Mouse (Mus musculus) liver, embryonic 11.5 days (tissue): ENCODE data around the gene Mdga1. TPM values are rescaled to one million over a fixed set of nuclear protein-coding genes. Genes with fewer than 3 reads are reported as not detected.

ENCODE experiments used
- ATAC-seq: fragments of 200-750 bp; cut with Nextera tagmentation; replicated peaks from 2 replicates; pipeline ENCODE4 v1.8.0; 2017; ENCODE audit warnings: moderate number of reproducible peaks, mild to moderate bottlenecking, moderate TSS enrichment, moderate library complexity; ENCODE audit not compliant: low FRiP score
- DNase-seq: peaks from one replicate; pipeline ENCODE4 v3.0.0-alpha.2; 2017; ENCODE audit warnings: low spot score
- H3K27ac ChIP-seq: fragments of 300-500 bp; sonication (generic); 2 replicates; pipeline ENCODE4 v1.5.1; 2014; ENCODE audit warnings: mild to moderate bottlenecking, low read depth, low read length, control low read depth
- H3K27me3 ChIP-seq: fragments of 300-500 bp; sonication (generic); replicated peaks from 2 replicates; pipeline ENCODE4 v1.6.1; 2014; ENCODE audit warnings: low read length, mixed read lengths; ENCODE audit not compliant: control insufficient read depth, insufficient read depth
- H3K36me3 ChIP-seq: fragments of 300-500 bp; sonication (generic); 2 replicates; pipeline ENCODE4 v1.6.1; 2014; ENCODE audit warnings: mild to moderate bottlenecking, low read length, moderate library complexity, mixed read lengths; ENCODE audit not compliant: control insufficient read depth, insufficient read depth
- H3K4me1 ChIP-seq: fragments of 300-500 bp; sonication (generic); replicated peaks from 2 replicates; pipeline ENCODE4 v1.6.1; 2014; ENCODE audit warnings: low read length, mixed read lengths; ENCODE audit not compliant: control insufficient read depth, insufficient read depth
- H3K4me2 ChIP-seq: fragments of 300-500 bp; sonication (generic); 2 replicates; pipeline ENCODE4 v1.6.1; 2014; ENCODE audit warnings: mild to moderate bottlenecking, control low read depth, moderate library complexity
- H3K4me3 ChIP-seq: fragments of 300-500 bp; sonication (generic); 2 replicates; pipeline ENCODE4 v1.5.1; 2014; ENCODE audit warnings: low read depth, low read length, control low read depth
- H3K9ac ChIP-seq: fragments of 300-500 bp; sonication (generic); 2 replicates; pipeline ENCODE4 v1.6.1; 2014; ENCODE audit warnings: low read depth, low read length, control low read depth
- H3K9me3 ChIP-seq: fragments of 300-500 bp; sonication (generic); 2 replicates; pipeline ENCODE4 v1.6.1; 2016; ENCODE audit warnings: low read length, inconsistent platforms, mixed read lengths; ENCODE audit not compliant: control insufficient read depth
- WGBS: fragments of 180-500 bp; shearing (Covaris S2); extraction: QIAGEN DNeasy Blood & Tissue Kit; methylation state at CpG from one replicate; pipeline ENCODE4 v1.1.7; 2014; 5-methylcytosine and 5-hydroxymethylcytosine counted together
- polyA plus RNA-seq: library from polyadenylated mRNA; unstranded; fragments of >200 nt; fragmentation: Nextera tagmentation; extraction: Ambion mirVana; gene quantifications from 2 replicates; pipeline ENCODE4 v1.2.1, GENCODE M21; 2014

Gene Mdga1
- polyA plus RNA-seq, 1 experiment from 2014 or later = 1.7 TPM

DNA sequence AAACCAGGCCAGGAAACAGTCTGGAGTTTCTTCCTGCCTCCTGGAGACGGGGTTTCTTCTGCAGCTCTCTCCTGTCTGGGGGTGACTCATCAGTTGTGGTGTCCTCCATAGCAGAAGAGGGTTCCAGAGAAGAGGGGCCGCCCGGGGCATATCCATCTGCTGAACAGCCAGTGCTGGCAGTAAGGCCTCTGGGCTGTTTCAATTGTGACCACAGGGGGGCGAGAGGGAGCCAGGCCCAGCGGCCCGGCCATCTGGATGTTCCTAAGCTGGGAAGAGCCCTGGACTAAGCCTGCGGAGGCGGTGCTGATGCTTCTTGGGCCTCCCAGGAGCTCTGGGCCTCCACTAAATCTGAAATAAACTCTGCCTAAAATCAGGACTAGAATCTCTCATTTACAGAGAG is 5.8 kb upstream of the Mdga1 start:
- no peak overlapping the region for H3K4me3 ChIP-seq
- H3K27me3 ChIP-seq = no peaks in the 10 kb centered on the region
- H3K36me3 ChIP-seq = no peaks in the 10 kb centered on the region
- DNase-seq = peak; percentile 80
- H3K9ac ChIP-seq = no peak overlapping the region
- 0 out of 2 replicates have a peak, but pooled peaks have one; percentile 49 for ATAC-seq
- 0 out of 2 replicates have a peak, but pooled peaks cover 3% of the 10 kb centered on the region for H3K4me1 ChIP-seq
- no peak overlapping the region for H3K27ac ChIP-seq
- H3K9me3 ChIP-seq = no peaks in the 10 kb centered on the region
- H3K4me2 ChIP-seq = no peak overlapping the region
- WGBS = 6% methylated on average over 8 of the region's 8 CpGs

DNA sequence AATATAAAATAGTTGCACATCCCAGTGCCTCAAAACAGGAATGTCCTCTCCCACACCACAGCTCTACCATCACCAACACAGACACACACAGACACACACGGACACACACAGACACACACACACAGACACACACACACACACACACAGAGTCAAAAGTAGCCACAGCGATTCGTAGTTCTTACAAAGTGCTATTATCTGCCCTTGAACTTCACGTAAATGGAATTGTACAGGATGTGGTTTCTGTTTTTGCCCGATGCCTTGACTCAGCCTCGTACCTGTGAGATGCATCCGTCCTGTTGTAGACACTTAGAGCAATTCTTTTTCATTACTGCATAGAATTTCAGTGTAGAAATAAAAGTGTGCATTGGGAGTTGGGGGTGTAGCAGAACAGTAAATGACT is 3.3 kb upstream of the Mdga1 start:
- no peaks in the 10 kb centered on the region for H3K9me3 ChIP-seq
- H3K4me1 ChIP-seq = no peaks in the 10 kb centered on the region
- WGBS = 70% methylated on average over 7 of the region's 7 CpGs
- H3K4me3 ChIP-seq = no peak overlapping the region
- H3K27me3 ChIP-seq = no peaks in the 10 kb centered on the region
- ATAC-seq (no peak), DNase-seq (no peak)
- no peaks in the 10 kb centered on the region for H3K36me3 ChIP-seq
- H3K9ac ChIP-seq = no peak overlapping the region
- H3K27ac ChIP-seq = no peak overlapping the region
- H3K4me2 ChIP-seq = no peak overlapping the region

DNA sequence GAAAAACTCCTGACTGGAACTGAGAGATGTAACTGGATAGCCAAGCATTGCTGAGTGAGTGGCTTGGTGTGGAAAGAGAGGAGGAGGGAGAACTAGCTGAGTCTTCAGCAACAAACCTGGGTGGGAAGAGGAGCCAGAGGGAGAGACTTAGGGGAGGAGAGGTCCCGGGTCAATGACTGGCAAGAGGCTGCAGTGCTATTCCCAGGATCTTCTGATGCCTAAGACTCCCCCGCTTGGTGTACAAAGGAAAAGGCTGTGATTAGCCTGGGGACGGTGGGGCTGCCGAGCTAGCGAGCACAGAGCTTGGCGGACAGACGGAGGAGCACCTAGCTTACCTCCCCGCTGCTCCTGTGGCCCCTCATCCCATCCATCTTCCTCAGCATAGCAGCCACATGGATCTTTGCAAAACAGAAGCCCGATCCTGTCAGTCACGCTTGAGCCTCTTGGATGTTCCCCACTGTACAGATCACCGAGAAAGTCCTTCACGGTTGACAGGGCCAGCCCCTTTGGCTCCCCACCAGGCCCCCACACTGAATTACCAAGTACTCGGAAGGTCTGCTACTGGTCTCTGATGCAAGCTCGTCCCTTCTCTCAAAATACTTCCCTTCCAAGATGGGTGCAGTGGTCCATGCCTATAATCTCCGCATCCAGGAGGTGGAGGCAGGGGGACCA is 2.0 kb upstream of the Mdga1 start:
- Histone ChIP-seq H3K4me2 (no peak overlapping the region), H3K4me1 (no peaks in the 10 kb centered on the region), H3K9ac (no peak overlapping the region), H3K36me3 (no peaks in the 10 kb centered on the region), H3K27ac (no peak overlapping the region), H3K9me3 (no peaks in the 10 kb centered on the region), H3K27me3 (no peaks in the 10 kb centered on the region), H3K4me3 (no peak overlapping the region)
- ATAC-seq (no peak), DNase-seq (no peak)
- 57% methylated on average over 15 of the region's 15 CpGs for WGBS

DNA sequence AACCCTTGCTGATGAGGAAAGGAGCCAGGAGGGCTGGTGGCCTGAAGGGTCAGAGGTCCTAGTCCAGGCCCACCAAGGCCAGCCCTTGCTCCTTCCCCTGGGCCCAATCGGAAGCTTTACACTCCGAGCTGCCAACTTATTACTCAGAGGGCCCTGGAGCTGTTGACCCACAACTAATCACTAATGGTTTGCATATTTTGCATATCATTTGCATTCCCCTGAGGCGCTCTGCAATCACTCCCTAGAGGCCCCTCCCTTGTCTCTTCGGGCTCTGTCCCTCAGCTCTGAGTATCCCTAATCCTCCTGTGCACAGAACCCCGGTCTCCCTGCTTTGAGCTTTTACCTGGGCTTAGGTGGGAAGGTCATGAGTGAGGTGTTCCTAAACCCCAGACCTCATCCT is 4.4 kb downstream of the Mdga1 start:
- no peak overlapping the region for H3K4me2 ChIP-seq
- peaks cover 13% of the 10 kb centered on the region for H3K4me1 ChIP-seq
- peaks cover 19% of the 10 kb centered on the region for H3K27me3 ChIP-seq
- H3K9ac ChIP-seq = no peak overlapping the region
- H3K9me3 ChIP-seq = no peaks in the 10 kb centered on the region
- H3K27ac ChIP-seq = no peak overlapping the region
- DNase-seq (no peak), ATAC-seq (no peak)
- H3K4me3 ChIP-seq = no peak overlapping the region
- H3K36me3 ChIP-seq = no peaks in the 10 kb centered on the region
- WGBS = 25% methylated on average over 5 of the region's 5 CpGs

DNA sequence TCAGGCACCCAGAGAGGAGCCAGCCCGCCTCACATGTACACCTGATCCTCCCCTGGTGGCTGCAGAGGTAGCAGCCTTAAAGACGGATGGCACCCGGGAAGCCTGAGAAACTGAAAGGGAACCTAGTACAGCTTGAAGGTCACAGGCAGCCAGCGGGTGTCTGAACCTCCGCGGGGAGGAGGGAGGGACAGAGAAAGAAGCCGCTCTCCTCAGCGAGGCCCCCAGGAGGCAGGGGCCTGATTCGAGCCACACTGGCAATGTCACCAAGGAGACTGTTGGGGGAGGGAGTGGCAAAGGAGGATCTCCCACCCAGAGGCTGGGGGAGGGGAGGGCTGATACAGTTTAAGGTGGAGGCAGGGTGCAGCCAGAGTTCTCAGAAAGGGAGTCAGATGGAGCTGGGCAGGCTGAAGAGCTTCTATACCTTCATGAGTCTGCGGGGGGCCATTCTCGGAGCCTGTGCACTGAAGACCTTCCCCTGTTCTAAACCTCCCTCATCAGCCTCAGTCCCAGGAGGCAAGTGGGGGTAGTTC is 6.1 kb downstream of the Mdga1 start:
- DNase-seq (peak; percentile 48), ATAC-seq (peak; percentile 39; the same call in 1 of the 2 replicates)
- 5% methylated on average over 11 of the region's 11 CpGs for WGBS
- H3K4me1 ChIP-seq = peaks cover 13% of the 10 kb centered on the region
- peaks cover 19% of the 10 kb centered on the region for H3K27me3 ChIP-seq
- H3K4me2 ChIP-seq = peak overlapping the region; percentile 59
- H3K36me3 ChIP-seq = no peaks in the 10 kb centered on the region
- H3K9ac ChIP-seq = no peak overlapping the region
- peaks cover 2% of the 10 kb centered on the region; the same call in 1 of the 2 replicates for H3K9me3 ChIP-seq
- no peak overlapping the region for H3K27ac ChIP-seq
- peak overlapping the region; percentile 29 for H3K4me3 ChIP-seq

DNA sequence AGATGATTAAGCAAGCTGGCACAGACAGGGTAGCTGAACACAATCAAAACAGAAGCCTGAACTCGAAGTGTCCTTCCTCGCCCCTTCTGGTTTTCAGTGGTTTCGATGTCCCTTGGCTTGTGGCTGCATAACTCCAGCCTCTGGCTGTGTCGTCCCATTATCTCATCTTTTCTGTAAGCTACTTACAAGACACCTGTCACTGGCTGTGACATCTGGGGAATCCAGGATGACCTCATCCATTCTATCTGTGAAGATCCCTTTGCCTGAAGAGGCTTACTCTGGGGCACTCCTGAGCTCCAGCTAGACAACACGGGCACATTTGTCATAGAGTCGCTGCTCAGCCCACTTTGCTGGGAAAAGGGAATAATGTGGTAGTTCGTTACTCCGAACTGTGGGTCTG is 14.0 kb downstream of the Mdga1 start:
- no peaks in the 10 kb centered on the region for H3K27me3 ChIP-seq
- ATAC-seq (no peak), DNase-seq (no peak)
- H3K36me3 ChIP-seq = no peaks in the 10 kb centered on the region
- no peak overlapping the region for H3K9ac ChIP-seq
- no peaks in the 10 kb centered on the region for H3K4me1 ChIP-seq
- H3K9me3 ChIP-seq = peaks cover 2% of the 10 kb centered on the region; the same call in 1 of the 2 replicates
- no peak overlapping the region for H3K27ac ChIP-seq
- H3K4me3 ChIP-seq = no peak overlapping the region
- H3K4me2 ChIP-seq = no peak overlapping the region
- WGBS = 59% methylated on average over 8 of the region's 8 CpGs

DNA sequence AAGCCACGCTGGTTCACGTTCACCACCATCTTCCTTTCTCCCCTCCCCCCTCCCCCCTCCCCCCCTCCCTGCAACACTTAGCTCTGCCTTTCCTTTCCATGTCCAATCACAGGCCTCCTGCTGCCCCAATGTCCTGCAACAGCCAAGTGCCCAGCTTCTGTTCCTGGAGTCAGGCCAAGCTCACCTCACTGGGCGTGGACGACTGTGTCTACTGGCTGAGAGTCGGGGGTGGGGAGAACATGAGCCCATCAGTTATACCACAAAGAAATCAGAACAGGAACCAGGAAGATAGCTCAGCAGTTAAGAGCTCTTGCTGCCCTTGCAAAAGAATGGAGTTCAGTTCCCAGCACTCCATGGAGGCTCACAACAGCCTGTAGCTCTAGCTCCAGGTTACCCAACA is 15.6 kb downstream of the Mdga1 start:
- no peak overlapping the region for H3K4me2 ChIP-seq
- H3K4me1 ChIP-seq = no peaks in the 10 kb centered on the region
- ATAC-seq = no peak
- H3K9ac ChIP-seq = no peak overlapping the region
- no peak for DNase-seq
- 61% methylated on average over 5 of the region's 5 CpGs for WGBS
- no peaks in the 10 kb centered on the region for H3K27me3 ChIP-seq
- H3K27ac ChIP-seq = no peak overlapping the region
- peaks cover under 1% of the 10 kb centered on the region; the same call in 1 of the 2 replicates for H3K9me3 ChIP-seq
- no peak overlapping the region for H3K4me3 ChIP-seq
- H3K36me3 ChIP-seq = no peaks in the 10 kb centered on the region

DNA sequence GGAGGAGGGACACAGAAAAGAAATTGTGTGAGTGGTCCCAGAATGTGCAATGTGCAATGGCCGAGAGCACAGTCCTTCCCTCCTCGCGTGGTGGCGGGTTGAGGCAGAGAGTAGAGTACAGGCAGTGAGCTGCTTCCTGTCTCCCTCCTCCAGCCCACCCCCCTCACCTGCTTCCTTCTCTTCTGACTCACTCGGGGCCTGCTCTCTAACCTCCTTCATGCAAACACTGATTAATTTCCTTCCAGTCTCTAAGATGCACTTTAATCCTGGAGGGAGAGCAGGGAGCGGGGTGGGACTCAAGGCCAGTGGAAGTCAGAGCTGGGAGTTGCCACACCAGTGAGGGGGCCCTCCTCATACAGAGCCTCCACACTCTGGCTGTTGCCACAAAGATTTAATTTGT is 18.8 kb downstream of the Mdga1 start:
- WGBS = 22% methylated on average over 6 of the region's 6 CpGs
- ATAC-seq (no peak), DNase-seq (no peak)
- H3K4me2 ChIP-seq = no peak overlapping the region
- H3K4me3 ChIP-seq = no peak overlapping the region
- no peaks in the 10 kb centered on the region for H3K4me1 ChIP-seq
- H3K36me3 ChIP-seq = no peaks in the 10 kb centered on the region
- no peak overlapping the region for H3K9ac ChIP-seq
- no peaks in the 10 kb centered on the region for H3K9me3 ChIP-seq
- no peak overlapping the region for H3K27ac ChIP-seq
- H3K27me3 ChIP-seq = no peaks in the 10 kb centered on the region

DNA sequence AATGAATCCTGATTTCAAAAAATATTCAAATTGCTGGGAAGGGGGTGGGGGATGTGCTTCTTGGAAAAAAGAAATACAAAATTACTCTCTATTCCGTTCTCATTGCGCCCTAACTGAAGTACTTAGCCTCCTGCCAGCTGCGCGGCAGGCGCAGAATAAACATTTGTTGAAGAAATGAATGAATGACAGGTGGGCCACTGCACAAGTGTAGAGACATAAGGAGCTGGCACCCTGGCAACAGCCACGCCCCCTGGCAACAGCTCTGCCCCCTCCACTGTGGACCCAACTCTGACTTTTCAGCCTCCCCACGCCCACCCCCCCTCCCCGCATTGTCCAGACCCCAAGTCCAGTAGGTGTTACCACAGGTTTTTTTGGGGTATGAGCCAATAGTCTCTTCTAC is 19.3 kb downstream of the Mdga1 start:
- 83% methylated on average over 8 of the region's 8 CpGs for WGBS
- no peak overlapping the region for H3K4me3 ChIP-seq
- DNase-seq = no peak
- H3K4me2 ChIP-seq = no peak overlapping the region
- no peaks in the 10 kb centered on the region for H3K4me1 ChIP-seq
- ATAC-seq = no peak
- H3K27me3 ChIP-seq = no peaks in the 10 kb centered on the region
- no peaks in the 10 kb centered on the region for H3K9me3 ChIP-seq
- H3K9ac ChIP-seq = no peak overlapping the region
- no peak overlapping the region for H3K27ac ChIP-seq
- no peaks in the 10 kb centered on the region for H3K36me3 ChIP-seq
